Comparison of ENCODE assay signal across 13 mouse cellular contexts in genomic region chr13:45925294-45925693, GRCm38 (mm10). TPM values are rescaled to one million over a fixed set of nuclear protein-coding genes. Genes with fewer than 3 reads are reported as not detected.
DNase-seq lines count a peak whose midpoint lies in the region; ATAC-seq and TF ChIP-seq lines count a peak whose summit lies in the region.
"Had no signal": no experiment of that assay in that cellular context is flagged by ENCODE, and none has a peak within 500 bp of the region (broad histone marks: within the 10 kb centered on the region; RNA-seq: fewer than 3 reads in every experiment).

No protein-coding gene starts in this region.

- no peak for TF ChIP-seq EP300 in lung, postnatal 0 days (IDR thresholded peaks at IDR 0.05)
- no peak for TF ChIP-seq EP300 in liver, embryonic 14.5 days (IDR thresholded peaks at IDR 0.05; ENCODE audit: low read depth)
- TF ChIP-seq EP300 in stomach, postnatal 0 days (optimal IDR thresholded peaks at IDR 0.05), result no peak

- peak overlapping the region; percentile 54; the same call in 1 of the 2 replicates for H3K27ac ChIP-seq in lung, postnatal 0 days (ENCODE audit: low read length)
- H3K27ac ChIP-seq in bone marrow macrophage, adult 2 months (ENCODE audit: insufficient read depth, low read depth, low read length), result peak overlapping the region; percentile 65
- H3K27ac ChIP-seq in liver, embryonic 14.5 days, result no peak overlapping the region
- peak overlapping the region; percentile 61 for H3K27ac ChIP-seq in stomach, postnatal 0 days (replicated peaks)
- H3K27ac ChIP-seq in hindbrain, embryonic 10.5 days, result no peak overlapping the region
- H3K27ac ChIP-seq: hindbrain, embryonic 15.5 days had no signal

- no peak for TF ChIP-seq POLR2A in bone marrow macrophage, adult 2 months (IDR thresholded peaks at IDR 0.05; ENCODE audit: borderline replicate concordance, low read depth, low read length)

- DNase-seq in lung, postnatal 0 days (ENCODE audit: low spot score), result no peak
- no peak for DNase-seq in lung, adult 18-20 months
- no peak for DNase-seq in liver, embryonic 14.5 days (ENCODE audit: low read depth in 3 of 3, low spot score in 3 of 3)
- DNase-seq in stomach, postnatal 0 days (ENCODE audit: low spot score), result no peak
- DNase-seq in testis, postnatal 10 days (ENCODE audit: low spot score), result no peak
- no peak for DNase-seq in hindbrain, embryonic 10.5 days (ENCODE audit: low spot score)
- DNase-seq: cerebellum, postnatal 36 days; kidney, postnatal 4 days; right cerebral cortex, adult 18-20 months had no signal

- no peaks in the 10 kb centered on the region; the same call in 1 of the 2 replicates for H3K4me1 ChIP-seq in lung, postnatal 0 days (ENCODE audit: insufficient read depth, low read depth, low read length)
- peaks cover 33% of the 10 kb centered on the region for H3K4me1 ChIP-seq in bone marrow macrophage, adult 2 months (ENCODE audit: control insufficient read depth, insufficient read depth, low read length)
- peaks cover 0 to 6% of the 10 kb centered on the region in 2 experiments; a peak in 3 of 4 replicates for H3K4me1 ChIP-seq in liver, embryonic 14.5 days (replicated peaks; ENCODE audit: control insufficient read depth in 2 of 2, insufficient read depth in 2 of 2, low read length in 1 of 2)
- no peaks in the 10 kb centered on the region for H3K4me1 ChIP-seq in stomach, postnatal 0 days (replicated peaks; ENCODE audit: control insufficient read depth, insufficient read depth)
- peaks cover 6% of the 10 kb centered on the region; the same call in 1 of the 2 replicates for H3K4me1 ChIP-seq in hindbrain, embryonic 10.5 days (replicated peaks)
- H3K4me1 ChIP-seq: hindbrain, embryonic 15.5 days had no signal

- 76% methylated on average over 4 of the region's 4 CpGs for WGBS in lung, postnatal 0 days
- 64% methylated on average over 4 of the region's 4 CpGs for WGBS in liver, embryonic 14.5 days (ENCODE audit: insufficient replicate concordance)
- 80% methylated on average over 4 of the region's 4 CpGs for WGBS in stomach, postnatal 0 days
- 89% methylated on average over 4 of the region's 4 CpGs for WGBS in hindbrain, embryonic 10.5 days

- H3K9me3 ChIP-seq in lung, postnatal 0 days (ENCODE audit: low read length), result no peaks in the 10 kb centered on the region
- no peaks in the 10 kb centered on the region for H3K9me3 ChIP-seq in liver, embryonic 14.5 days (ENCODE audit: control insufficient read depth, low read length)
- H3K9me3 ChIP-seq in stomach, postnatal 0 days (ENCODE audit: control insufficient read depth, low read length), result no peaks in the 10 kb centered on the region
- H3K9me3 ChIP-seq in hindbrain, embryonic 10.5 days, result no peaks in the 10 kb centered on the region
- H3K9me3 ChIP-seq: hindbrain, embryonic 15.5 days had no signal

- H3K9ac ChIP-seq in lung, postnatal 0 days (replicated peaks; ENCODE audit: low read depth), result no peak overlapping the region
- no peak overlapping the region for H3K9ac ChIP-seq in liver, embryonic 14.5 days (replicated peaks)
- H3K9ac ChIP-seq in stomach, postnatal 0 days (ENCODE audit: low read length), result no peak overlapping the region
- H3K9ac ChIP-seq: hindbrain, embryonic 15.5 days; lung, embryonic 14.5 days had no signal

- ATAC-seq in lung, postnatal 0 days, result no peak
- ATAC-seq in liver, embryonic 14.5 days (ENCODE audit: insufficient read depth), result 0 out of 2 replicates have a peak, but pooled peaks have one; percentile 62
- no peak for ATAC-seq in stomach, postnatal 0 days (ENCODE audit: low FRiP score, low TSS enrichment)

- no peak overlapping the region for H3K4me2 ChIP-seq in lung, postnatal 0 days (replicated peaks; ENCODE audit: low read depth, low read length)
- peak overlapping the region; percentile 40 for H3K4me2 ChIP-seq in liver, embryonic 14.5 days (ENCODE audit: low read depth)
- H3K4me2 ChIP-seq in stomach, postnatal 0 days (replicated peaks; ENCODE audit: low read depth), result no peak overlapping the region
- H3K4me2 ChIP-seq: heart, embryonic 11.5 days; hindbrain, embryonic 15.5 days; lung, embryonic 14.5 days had no signal

- no peaks in the 10 kb centered on the region for H3K27me3 ChIP-seq in lung, postnatal 0 days (replicated peaks; ENCODE audit: insufficient read depth, low read length)
- H3K27me3 ChIP-seq in liver, embryonic 14.5 days (ENCODE audit: control insufficient read depth, insufficient read depth, low read length), result no peaks in the 10 kb centered on the region
- H3K27me3 ChIP-seq in stomach, postnatal 0 days (ENCODE audit: control insufficient read depth, insufficient read depth, low read length), result no peaks in the 10 kb centered on the region
- no peaks in the 10 kb centered on the region for H3K27me3 ChIP-seq in hindbrain, embryonic 10.5 days (ENCODE audit: insufficient read depth, poor library complexity, severe bottlenecking)
- H3K27me3 ChIP-seq: hindbrain, embryonic 15.5 days had no signal

- H3K4me3 ChIP-seq in lung, postnatal 0 days (ENCODE audit: low read depth, low read length), result no peak overlapping the region
- H3K4me3 ChIP-seq in bone marrow macrophage, adult 2 months (ENCODE audit: insufficient read depth, low read length), result peak overlapping the region; percentile 48
- peak overlapping the region; percentile 30 to 32 for H3K4me3 ChIP-seq in liver, embryonic 14.5 days (ENCODE audit: insufficient read depth in 1 of 2, low read depth in 2 of 2, low read length in 2 of 2)
- no peak overlapping the region for H3K4me3 ChIP-seq in stomach, postnatal 0 days (ENCODE audit: low read depth, low read length)
- no peak overlapping the region for H3K4me3 ChIP-seq in hindbrain, embryonic 10.5 days
- H3K4me3 ChIP-seq: hindbrain, embryonic 15.5 days had no signal

- TF ChIP-seq CTCF in lung, postnatal 0 days (IDR thresholded peaks at IDR 0.05), result no peak
- TF ChIP-seq CTCF in bone marrow macrophage, adult 2 months (IDR thresholded peaks at IDR 0.05; ENCODE audit: low read depth, low read length), result no peak
- no peak for TF ChIP-seq CTCF in liver, embryonic 14.5 days (IDR thresholded peaks at IDR 0.05; ENCODE audit: low read depth)
- no peak for TF ChIP-seq CTCF in stomach, postnatal 0 days (IDR thresholded peaks at IDR 0.05; ENCODE audit: low read depth)

- no peaks in the 10 kb centered on the region for H3K36me3 ChIP-seq in lung, postnatal 0 days (ENCODE audit: insufficient read depth, low read length)
- H3K36me3 ChIP-seq in liver, embryonic 14.5 days (replicated peaks; ENCODE audit: control insufficient read depth, insufficient read depth, low read depth), result no peaks in the 10 kb centered on the region
- no peaks in the 10 kb centered on the region for H3K36me3 ChIP-seq in stomach, postnatal 0 days (ENCODE audit: control insufficient read depth, insufficient read depth, low read length)
- H3K36me3 ChIP-seq in hindbrain, embryonic 10.5 days, result no peaks in the 10 kb centered on the region
- H3K36me3 ChIP-seq: hindbrain, embryonic 15.5 days had no signal

RNA-seq across cellular contexts. Expression of gene Atxn1, which starts 39.5 kb away (rescaled TPM):
- 11.9 and 14.7 TPM in 2 replicates for polyA plus RNA-seq in lung, postnatal 0 days (2015; fragmentation: Nextera tagmentation; extraction: Ambion mirVana)
- 23.0 and 24.5 TPM in 2 replicates for polyA plus RNA-seq in bone marrow macrophage, adult 2 months (2012; ENCODE audit: insufficient read depth, insufficient read length, missing spikeins)
- 0.81 and 1.0 TPM in 2 replicates for polyA plus RNA-seq in liver, embryonic 14.5 days (2012; rRNA removed)
- polyA plus RNA-seq in liver, embryonic 14.5 days (2014; fragmentation: Nextera tagmentation; extraction: Ambion mirVana), result 1.1 and 1.2 TPM in 2 replicates
- polyA plus RNA-seq in stomach, postnatal 0 days (2015; fragmentation: Nextera tagmentation; extraction: Ambion mirVana), result 7.0 TPM in 2 replicates
- polyA plus RNA-seq in hindbrain, embryonic 10.5 days (2016; fragmentation: Nextera tagmentation; extraction: Ambion mirVana), result 1.7 and 2.4 TPM in 2 replicates

Comparison
In these comparisons a context has a peak if more than half of its experiments do, and no peak if none do; other contexts are left out.
1. H3K27ac ChIP-seq: peak in lung, postnatal 0 days (single experiment), bone marrow macrophage, adult 2 months (single experiment) and stomach, postnatal 0 days (single experiment); none in liver, embryonic 14.5 days (single experiment) and hindbrain, embryonic 10.5 days (single experiment).
2. H3K4me3 ChIP-seq: peak in bone marrow macrophage, adult 2 months (single experiment) and liver, embryonic 14.5 days (2 of 2); none in lung, postnatal 0 days (single experiment), stomach, postnatal 0 days (single experiment) and hindbrain, embryonic 10.5 days (single experiment).